Mouse (Mus musculus) forebrain, embryonic 16.5 days (tissue): Measurements from ENCODE around the gene Slc6a20b. TPM values are rescaled to one million over a fixed set of nuclear protein-coding genes. Genes with fewer than 3 reads are reported as not detected.

Source experiments
- ATAC-seq: fragments of 200-750 bp; cut with Nextera tagmentation; 2 replicates; pipeline ENCODE4 v1.8.0; 2017; ENCODE audit warnings: mild to moderate bottlenecking, moderate library complexity
- H3K27ac ChIP-seq: fragments of 300-500 bp; sonication (generic); 2 replicates; pipeline ENCODE4 v1.5.1; 2014; ENCODE audit warnings: low read length, control low read depth
- H3K27me3 ChIP-seq: fragments of 300-500 bp; sonication (generic); replicated peaks from 2 replicates; pipeline ENCODE4 v1.6.1; 2014; ENCODE audit warnings: low read length; ENCODE audit not compliant: control insufficient read depth, insufficient read depth
- H3K36me3 ChIP-seq: fragments of 300-500 bp; sonication (generic); 2 replicates; pipeline ENCODE4 v1.6.1; 2014; ENCODE audit not compliant: control insufficient read depth, insufficient read depth
- H3K4me1 ChIP-seq: fragments of 300-500 bp; sonication (generic); replicated peaks from 2 replicates; pipeline ENCODE4 v1.6.1; 2014; ENCODE audit warnings: low read length; ENCODE audit not compliant: control insufficient read depth, insufficient read depth
- H3K4me2 ChIP-seq: fragments of 300-500 bp; sonication (generic); 2 replicates; pipeline ENCODE4 v1.6.1; 2014; ENCODE audit warnings: mild to moderate bottlenecking, low read length, control low read depth
- H3K4me3 ChIP-seq: fragments of 300-500 bp; sonication (generic); replicated peaks from 2 replicates; pipeline ENCODE4 v1.5.1; 2014; ENCODE audit warnings: mild to moderate bottlenecking, low read length, control low read depth
- H3K9ac ChIP-seq: fragments of 300-500 bp; sonication (generic); replicated peaks from 2 replicates; pipeline ENCODE4 v1.6.1; 2014; ENCODE audit warnings: low read depth, low read length, control low read depth
- H3K9me3 ChIP-seq: fragments of 300-500 bp; sonication (generic); 2 replicates; pipeline ENCODE4 v1.6.1; 2016; ENCODE audit warnings: low read length; ENCODE audit not compliant: control insufficient read depth
- WGBS: fragments of 180-500 bp; shearing (Covaris S2); extraction: QIAGEN DNeasy Blood & Tissue Kit; methylation state at CpG from one replicate; pipeline ENCODE4 v1.1.7; 2014; 5-methylcytosine and 5-hydroxymethylcytosine counted together
- polyA plus RNA-seq: library from polyadenylated mRNA; unstranded; fragments of >200 nt; fragmentation: Nextera tagmentation; extraction: Ambion mirVana; gene quantifications from 2 replicates; pipeline ENCODE4 v1.2.1, GENCODE M21; 2015

The Slc6a20b gene
- polyA plus RNA-seq, 1 experiment from 2014 or later: 0.41 TPM

DNA sequence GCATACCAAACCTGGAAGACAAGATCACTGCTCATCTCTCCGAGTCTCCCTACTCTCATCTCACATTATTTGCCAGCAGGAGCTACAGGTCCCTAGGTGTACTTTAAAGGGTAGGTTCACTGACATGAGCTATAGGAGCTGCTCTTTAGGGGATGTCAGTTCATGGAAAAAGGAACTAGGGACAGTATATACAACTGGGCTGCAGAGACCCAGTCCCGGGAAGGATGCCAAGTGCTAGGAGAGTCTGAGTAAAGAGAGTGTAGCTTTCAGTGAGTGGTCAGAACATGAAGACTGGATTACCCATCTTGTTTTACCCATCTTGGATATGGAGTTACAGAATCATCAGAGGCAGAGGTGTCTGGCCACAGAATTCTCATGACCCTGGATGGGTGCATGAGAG, 35.0 kb downstream of the Slc6a20b start:
- H3K4me3 ChIP-seq: no peak overlapping the region
- no peaks in the 10 kb centered on the region for H3K4me1 ChIP-seq
- no peak for ATAC-seq
- H3K4me2 ChIP-seq: no peak overlapping the region
- H3K9me3 ChIP-seq: no peaks in the 10 kb centered on the region
- peaks cover 7% of the 10 kb centered on the region for H3K36me3 ChIP-seq
- no peak overlapping the region for H3K9ac ChIP-seq
- 98% methylated on average over 2 of the region's 2 CpGs for WGBS
- H3K27me3 ChIP-seq: no peaks in the 10 kb centered on the region
- no peak overlapping the region for H3K27ac ChIP-seq

DNA sequence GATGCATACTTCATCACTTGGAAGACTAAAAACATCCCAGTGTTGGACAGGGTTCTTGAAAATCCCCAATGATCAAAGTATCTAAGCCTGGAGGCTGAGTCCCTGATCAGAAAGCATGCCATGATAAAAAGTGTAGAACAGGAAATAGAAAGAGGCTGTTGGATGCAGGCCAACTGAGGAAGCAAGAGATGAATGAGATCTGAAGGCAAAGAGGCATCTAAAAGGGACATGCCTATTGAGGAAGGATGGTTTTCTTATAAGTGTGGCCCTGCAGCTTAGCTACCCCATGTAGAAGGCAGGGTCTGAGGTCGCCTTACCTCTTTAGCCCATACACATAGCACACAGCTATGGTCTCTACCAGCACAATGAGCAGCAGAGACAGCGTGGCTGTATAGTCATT, 35.5 kb downstream of the Slc6a20b start:
- no peaks in the 10 kb centered on the region for H3K9me3 ChIP-seq
- no peaks in the 10 kb centered on the region for H3K27me3 ChIP-seq
- 90% methylated on average over 2 of the region's 2 CpGs for WGBS
- H3K4me3 ChIP-seq: no peak overlapping the region
- H3K4me2 ChIP-seq: no peak overlapping the region
- no peaks in the 10 kb centered on the region for H3K4me1 ChIP-seq
- H3K27ac ChIP-seq: no peak overlapping the region
- peaks cover 7% of the 10 kb centered on the region for H3K36me3 ChIP-seq
- no peak for ATAC-seq
- H3K9ac ChIP-seq: no peak overlapping the region

DNA sequence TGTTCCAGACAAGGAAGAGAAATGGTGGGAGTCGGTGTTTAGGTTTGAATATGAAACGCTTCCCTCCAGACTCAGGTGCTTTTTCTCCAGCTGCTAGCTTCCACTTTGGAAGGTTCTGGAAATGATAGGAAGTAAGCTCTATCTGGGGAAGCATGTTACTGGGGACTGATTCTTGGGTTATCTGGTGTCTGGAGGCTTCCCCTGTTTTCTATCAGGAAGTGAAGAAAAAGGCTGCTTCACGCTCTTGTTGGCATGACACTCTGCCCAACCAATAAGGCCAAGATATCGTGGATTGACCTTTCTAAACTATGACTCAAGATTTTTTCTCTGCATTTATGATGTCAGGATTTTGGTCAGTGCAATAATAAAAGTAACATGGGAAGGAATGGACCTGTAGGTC, 37.2 kb downstream of the Slc6a20b start:
- ATAC-seq: no peak
- Histone ChIP-seq H3K27me3 (no peaks in the 10 kb centered on the region), H3K27ac (no peak overlapping the region), H3K9me3 (no peaks in the 10 kb centered on the region), H3K4me3 (no peak overlapping the region), H3K36me3 (peaks cover 11% of the 10 kb centered on the region), H3K9ac (no peak overlapping the region), H3K4me2 (no peak overlapping the region), H3K4me1 (no peaks in the 10 kb centered on the region)
- 93% methylated on average over 4 of the region's 4 CpGs for WGBS

DNA sequence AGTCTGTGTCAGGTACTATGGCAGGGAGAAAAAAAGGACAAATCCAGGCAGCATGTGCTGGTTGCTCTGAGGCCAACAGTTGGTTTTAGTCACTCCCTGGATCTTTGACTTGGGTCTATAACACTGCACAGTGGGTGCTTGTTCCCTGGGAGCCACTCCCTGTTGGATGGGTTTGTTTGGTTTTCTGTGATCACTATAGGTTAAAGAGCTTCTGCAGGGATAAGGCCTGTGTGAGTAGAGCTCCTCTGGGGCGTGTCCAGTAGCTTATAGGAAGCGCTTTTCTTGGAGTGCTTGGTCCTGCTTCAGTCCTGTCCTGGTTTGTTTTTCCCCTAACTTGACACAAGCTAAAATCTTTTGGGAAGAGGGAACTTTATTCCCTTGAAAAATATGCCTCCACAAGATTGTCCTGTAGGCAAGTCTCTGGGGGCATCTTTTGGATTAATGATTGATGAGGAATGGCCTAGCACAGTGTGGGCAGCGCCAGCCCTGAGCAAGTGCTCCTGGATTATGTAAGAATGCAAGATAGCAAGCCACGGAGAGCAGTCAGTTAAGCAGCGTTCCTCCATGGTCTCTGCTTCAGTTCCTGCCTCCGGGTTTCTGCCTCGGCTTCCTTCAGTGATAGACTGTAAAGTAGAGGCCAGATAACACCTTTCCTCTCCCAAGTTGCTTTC, 43.0 kb downstream of the Slc6a20b start:
- H3K36me3 ChIP-seq: peaks cover 20% of the 10 kb centered on the region
- WGBS: 92% methylated on average over 7 of the region's 7 CpGs
- H3K4me1 ChIP-seq: no peaks in the 10 kb centered on the region
- no peak overlapping the region for H3K9ac ChIP-seq
- H3K9me3 ChIP-seq: no peaks in the 10 kb centered on the region
- H3K27ac ChIP-seq: no peak overlapping the region
- no peak overlapping the region for H3K4me3 ChIP-seq
- no peak overlapping the region for H3K4me2 ChIP-seq
- no peak for ATAC-seq
- no peaks in the 10 kb centered on the region for H3K27me3 ChIP-seq

DNA sequence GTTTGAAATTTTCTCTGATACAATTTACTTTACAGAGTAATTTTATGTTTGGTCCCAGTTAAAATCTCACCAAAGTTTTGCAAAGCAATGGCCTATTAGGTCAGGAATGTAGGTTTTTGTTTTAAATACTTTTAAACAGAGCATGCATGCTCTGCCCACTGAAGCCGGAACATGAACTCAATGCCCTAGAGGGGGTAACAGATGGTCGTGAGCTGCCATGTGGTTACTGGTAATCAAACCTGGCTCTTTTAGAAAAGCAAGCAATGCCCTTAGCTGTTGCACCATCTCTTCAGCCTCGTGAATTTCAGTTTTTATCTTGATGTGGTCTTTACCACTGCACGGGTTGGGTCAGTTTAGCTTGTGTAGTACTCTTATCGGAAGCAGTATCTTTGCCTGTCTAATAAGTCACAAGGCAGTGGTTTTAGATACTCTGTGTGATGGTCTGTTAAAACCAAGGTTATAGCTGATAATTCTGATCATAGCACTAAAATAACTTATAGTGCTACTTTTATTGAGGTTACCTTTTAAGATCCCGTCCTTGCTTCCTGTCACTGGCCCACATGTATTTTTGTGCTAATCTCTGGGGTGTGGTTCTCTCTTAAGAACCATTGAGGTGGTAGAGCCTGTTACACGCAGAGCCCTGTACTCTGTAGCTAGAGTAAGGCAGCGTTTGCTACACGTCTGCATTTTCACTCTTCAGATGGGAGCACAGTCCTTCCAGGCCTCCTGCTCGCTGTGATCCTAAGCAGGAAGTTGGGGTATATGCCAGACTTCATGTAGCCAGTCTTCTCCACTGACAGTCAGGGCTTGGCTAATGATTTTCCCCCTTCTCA, 54.8 kb downstream of the Slc6a20b start:
- ATAC-seq: no peak
- no peak overlapping the region for H3K4me3 ChIP-seq
- peaks cover 7% of the 10 kb centered on the region for H3K36me3 ChIP-seq
- H3K9ac ChIP-seq: no peak overlapping the region
- H3K9me3 ChIP-seq: no peaks in the 10 kb centered on the region
- 88% methylated on average over 10 of the region's 10 CpGs for WGBS
- H3K27me3 ChIP-seq: no peaks in the 10 kb centered on the region
- H3K4me1 ChIP-seq: no peaks in the 10 kb centered on the region
- no peak overlapping the region for H3K27ac ChIP-seq
- no peak overlapping the region for H3K4me2 ChIP-seq

DNA sequence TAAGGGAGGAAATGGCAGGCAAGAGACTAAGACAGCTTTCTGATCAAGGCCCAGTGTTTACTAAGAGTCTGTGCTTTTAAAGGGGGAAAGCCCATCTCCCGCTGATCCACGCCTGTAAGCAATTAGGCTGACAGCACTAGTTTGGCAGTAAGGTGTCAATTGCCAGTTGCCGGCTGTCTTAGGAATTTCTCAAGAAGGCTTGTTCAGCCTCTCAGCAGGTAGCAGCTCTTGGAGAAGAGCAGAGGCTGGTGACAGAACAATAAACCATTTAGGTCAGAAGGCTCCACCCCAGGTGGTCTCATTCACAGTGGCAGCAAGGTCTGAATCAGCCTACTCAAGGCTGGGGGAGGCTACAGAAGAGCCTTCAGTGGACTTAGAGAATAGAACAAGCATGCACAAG, 77.8 kb downstream of the Slc6a20b start:
- ATAC-seq: no peak
- WGBS: 4% methylated on average over 3 of the region's 3 CpGs
- Histone ChIP-seq H3K4me2 (no peak overlapping the region), H3K4me1 (no peaks in the 10 kb centered on the region), H3K9me3 (no peaks in the 10 kb centered on the region), H3K4me3 (no peak overlapping the region), H3K27me3 (no peaks in the 10 kb centered on the region), H3K27ac (no peak overlapping the region), H3K9ac (no peak overlapping the region), H3K36me3 (peaks cover 14% of the 10 kb centered on the region; the same call in 1 of the 2 replicates)

Other genes starting within 250 kb of the Slc6a20b start
- gene Limd1, start 153.9 kb downstream of the Slc6a20b start, polyA plus RNA-seq: 15.8 and 18.1 TPM in 2 replicates
- 54.2 and 60.3 TPM in 2 replicates for gene Sacm1l, start 102.8 kb downstream of the Slc6a20b start, polyA plus RNA-seq
- 0.15 and 0.50 TPM in 2 replicates for gene Ccr9, start 45.9 kb upstream of the Slc6a20b start, polyA plus RNA-seq
- gene Slc6a20a, start 46.3 kb upstream of the Slc6a20b start, polyA plus RNA-seq: 4.2 and 6.4 TPM in 2 replicates
- 55.8 and 61.6 TPM in 2 replicates for gene Lztfl1, start 85.1 kb upstream of the Slc6a20b start, polyA plus RNA-seq
- gene Cxcr6, start 173.9 kb upstream of the Slc6a20b start, polyA plus RNA-seq: 0.12 and 0.18 TPM in 2 replicates
- gene Fyco1, start 219.3 kb upstream of the Slc6a20b start, polyA plus RNA-seq: 12.2 and 22.6 TPM in 2 replicates
- 0.06 and 0.10 TPM in 2 replicates for gene Xcr1, start 229.5 kb upstream of the Slc6a20b start, polyA plus RNA-seq